Mouse (Mus musculus): ENCODE results near the gene Trappc2l.

DNA sequence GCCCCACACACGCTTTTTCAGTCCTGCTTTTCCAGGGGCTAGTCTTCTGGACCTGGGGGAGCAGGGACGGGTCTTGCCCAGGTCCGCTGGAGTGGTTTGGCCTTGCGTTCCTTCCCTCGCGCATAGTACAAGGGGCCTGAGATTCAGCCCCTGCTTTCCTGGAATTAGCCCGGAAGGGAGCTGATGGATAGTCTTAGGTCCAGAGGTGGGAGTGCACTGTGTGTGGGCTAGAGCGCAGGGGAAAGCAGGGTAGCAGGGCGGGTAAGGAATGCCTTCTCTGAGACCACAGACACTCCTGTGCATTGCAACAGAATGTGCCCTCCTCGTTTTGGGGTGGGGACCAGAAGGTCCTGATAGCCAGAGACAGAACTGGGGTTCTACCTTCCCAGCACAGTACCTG lies 34.3 kb upstream of the Trappc2l start:
- TF ChIP-seq EP300 (optimal IDR thresholded peaks at IDR 0.05), result no peak
- TF ChIP-seq CTCF (IDR thresholded peaks at IDR 0.05; ENCODE audit: low read depth), result no peak

All from stomach, postnatal 0 days (tissue).